Mouse (Mus musculus): Measurements from ENCODE around the gene Kcnj2.
A peak's percentile ranks its signal among the peaks of the same experiment; 100 is the strongest.

The Kcnj2 gene

GRCm38 (mm10) chr11:111065635-111066298 is at the start of gene Kcnj2:
Kcnj2 (plus strand) TSS chr11:111066164.
- DNase-seq, result peak; percentile 96

- no peak for DNase-seq
Observed at GRCm38 (mm10) chr11:111016206-111016605, 49.8 kb upstream of the Kcnj2 start.

- DNase-seq, result no peak
Observed at GRCm38 (mm10) chr11:111020211-111020610, 45.8 kb upstream of the Kcnj2 start.

- DNase-seq, result peak; percentile 81
Observed at GRCm38 (mm10) chr11:111022681-111023281, 43.2 kb upstream of the Kcnj2 start.

GRCm38 (mm10) chr11:111042175-111042574 is 23.8 kb upstream of the Kcnj2 start:
- peak; percentile 55 for DNase-seq

- DNase-seq, result no peak
Observed at GRCm38 (mm10) chr11:111043298-111043697, 22.7 kb upstream of the Kcnj2 start.

GRCm38 (mm10) chr11:111054252-111054651 is 11.7 kb upstream of the Kcnj2 start:
- DNase-seq, result no peak

GRCm38 (mm10) chr11:111054854-111055822 is 10.8 kb upstream of the Kcnj2 start:
- DNase-seq, result no peak

GRCm38 (mm10) chr11:111056030-111056429 is 9.9 kb upstream of the Kcnj2 start:
- no peak for DNase-seq

- DNase-seq, result no peak
Observed at GRCm38 (mm10) chr11:111057435-111057834, 8.5 kb upstream of the Kcnj2 start.

GRCm38 (mm10) chr11:111059440-111059839 is 6.5 kb upstream of the Kcnj2 start:
- no peak for DNase-seq

GRCm38 (mm10) chr11:111060216-111060615 is 5.7 kb upstream of the Kcnj2 start:
- DNase-seq, result peak; percentile 60

GRCm38 (mm10) chr11:111064751-111065527 is 1.0 kb upstream of the Kcnj2 start:
- peak; percentile 77 for DNase-seq

- DNase-seq, result no peak
Observed at GRCm38 (mm10) chr11:111066299-111066691, 331 bp downstream of the Kcnj2 start.

- DNase-seq, result no peak
Observed at GRCm38 (mm10) chr11:111067787-111068186, 1.8 kb downstream of the Kcnj2 start.

- DNase-seq, result no peak
Observed at GRCm38 (mm10) chr11:111070460-111070859, 4.5 kb downstream of the Kcnj2 start.

- no peak for DNase-seq
Observed at GRCm38 (mm10) chr11:111074131-111074530, 8.2 kb downstream of the Kcnj2 start.

GRCm38 (mm10) chr11:111078107-111078506 is 12.1 kb downstream of the Kcnj2 start:
- no peak for DNase-seq

- DNase-seq, result no peak
Observed at GRCm38 (mm10) chr11:111083009-111083408, 17.0 kb downstream of the Kcnj2 start.

- no peak for DNase-seq
Observed at GRCm38 (mm10) chr11:111086933-111087332, 21.0 kb downstream of the Kcnj2 start.

- no peak for DNase-seq
Observed at GRCm38 (mm10) chr11:111088226-111088625, 22.3 kb downstream of the Kcnj2 start.

GRCm38 (mm10) chr11:111088812-111089211 is 22.8 kb downstream of the Kcnj2 start:
- DNase-seq, result no peak

- no peak for DNase-seq
Observed at GRCm38 (mm10) chr11:111091117-111091516, 25.2 kb downstream of the Kcnj2 start.

Data from retina, postnatal 1 day (tissue).